Mouse (Mus musculus) mouse trophoblast stem cell (cell line): ENCODE measurements around the gene Atp6v0e.

Experiments used
- in situ Hi-C, 2 experiments: fragments of 300-500 bp; cut with MseI, MboI; formaldehyde crosslinking; loops; 2 replicates in 1 of 2; 3 replicates in 1 of 2; pipeline ENCODE4 v1.15.1; 2025

Gene Atp6v0e

DNA sequence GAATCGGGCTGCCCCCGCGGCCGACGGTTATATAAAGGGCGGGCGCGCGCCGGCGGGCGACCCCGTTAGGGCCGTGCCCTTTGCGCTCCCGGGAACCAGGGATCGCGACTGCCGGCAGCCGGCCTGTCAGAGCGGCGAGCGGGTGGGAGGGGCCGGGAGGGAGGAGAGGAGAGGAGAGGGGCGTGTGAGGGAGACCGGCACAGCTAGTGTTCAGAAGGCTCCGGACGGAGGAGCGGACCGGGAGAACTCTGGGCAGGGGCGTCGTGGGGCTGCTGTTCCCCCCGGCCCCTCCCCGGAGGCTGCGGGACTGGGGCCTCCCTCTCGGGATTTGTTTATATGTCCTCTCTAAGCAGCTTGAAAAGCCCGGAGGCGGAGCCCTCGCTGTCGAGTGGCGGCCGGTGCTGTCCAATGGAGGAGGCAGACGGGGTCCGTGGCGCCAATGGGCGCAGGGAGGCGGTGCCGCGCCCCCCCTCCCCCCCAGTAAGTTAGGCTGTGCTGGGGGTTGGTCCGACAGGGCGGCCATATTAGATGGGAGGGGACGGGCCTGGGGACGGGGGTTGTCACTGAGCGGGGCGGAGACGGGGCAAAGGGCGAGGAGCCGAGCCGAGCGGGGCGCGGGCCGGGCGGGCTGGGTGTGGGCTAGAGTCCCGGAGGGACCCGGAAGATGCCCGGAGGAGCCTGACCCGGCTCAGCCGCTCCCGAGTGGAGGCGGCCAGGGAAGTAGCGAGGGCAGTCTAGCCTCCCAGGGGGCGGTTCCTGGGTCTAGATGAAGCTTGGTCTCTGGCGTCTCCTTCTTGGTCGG, 53.1 kb downstream of the Atp6v0e start:
- in situ Hi-C loops: no loop called here

DNA sequence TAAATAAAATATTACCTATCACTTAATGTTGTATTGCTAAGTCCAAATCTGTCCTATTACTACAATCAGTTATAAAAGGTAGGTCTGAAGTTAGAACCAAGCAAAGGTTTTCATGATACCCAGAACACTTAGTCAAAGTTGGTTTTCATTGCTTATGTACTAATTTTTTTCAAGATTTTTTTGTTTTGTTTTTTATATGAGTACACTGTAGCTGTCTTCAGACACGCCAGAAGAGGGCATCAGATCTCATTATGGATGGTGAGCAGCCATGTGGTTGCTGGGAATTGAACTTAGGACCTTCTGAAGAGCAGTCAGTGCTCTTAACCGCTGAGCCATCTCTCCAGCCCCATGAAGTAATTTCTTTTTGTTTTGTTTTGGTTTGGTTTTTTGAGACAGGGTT, 54.8 kb downstream of the Atp6v0e start:
- in situ Hi-C loops: no loop called here

DNA sequence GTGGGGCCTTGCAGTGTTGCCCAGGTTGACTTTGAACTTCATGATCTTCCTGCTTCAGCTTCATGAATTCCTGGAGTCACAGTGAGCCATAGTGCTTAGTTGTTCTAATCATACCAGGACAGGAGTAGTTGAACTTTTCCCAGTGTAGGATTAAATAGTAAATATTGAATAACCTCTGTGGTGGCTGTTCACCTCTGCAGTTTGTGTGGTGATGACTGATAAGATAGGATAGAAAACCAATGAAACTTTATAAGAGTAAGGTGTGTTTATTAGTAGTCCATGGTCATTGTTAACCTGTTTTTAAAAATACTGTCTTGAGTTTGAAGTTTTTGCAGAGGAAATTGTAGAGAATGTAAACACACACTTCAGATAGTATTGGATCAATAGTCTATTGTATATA, 56.4 kb downstream of the Atp6v0e start:
- in situ Hi-C loops: no loop called here

DNA sequence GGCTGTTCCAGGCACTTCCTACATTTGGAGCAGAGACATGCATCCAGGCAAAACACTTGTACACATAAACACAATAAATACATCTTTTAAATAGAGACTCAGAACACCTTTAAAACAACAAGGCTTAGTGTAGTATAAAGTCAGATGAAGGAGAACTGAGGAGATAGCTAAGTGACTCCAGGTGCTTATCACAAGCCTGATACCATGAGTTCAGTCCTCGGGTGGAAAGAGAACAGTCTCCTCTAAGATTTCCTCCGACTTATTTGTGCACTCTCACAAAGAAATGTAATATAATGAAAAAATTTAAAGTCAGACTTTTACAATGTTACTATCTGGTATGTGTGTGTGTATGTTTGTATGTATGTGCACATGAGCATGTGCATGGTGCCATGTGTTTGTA, 58.8 kb downstream of the Atp6v0e start:
- in situ Hi-C loops: loop anchor here in 1 of 2 experiments (10.0 kb wide), 1 partner anchor 163 kb away; no protein-coding TSS in a partner anchor

DNA sequence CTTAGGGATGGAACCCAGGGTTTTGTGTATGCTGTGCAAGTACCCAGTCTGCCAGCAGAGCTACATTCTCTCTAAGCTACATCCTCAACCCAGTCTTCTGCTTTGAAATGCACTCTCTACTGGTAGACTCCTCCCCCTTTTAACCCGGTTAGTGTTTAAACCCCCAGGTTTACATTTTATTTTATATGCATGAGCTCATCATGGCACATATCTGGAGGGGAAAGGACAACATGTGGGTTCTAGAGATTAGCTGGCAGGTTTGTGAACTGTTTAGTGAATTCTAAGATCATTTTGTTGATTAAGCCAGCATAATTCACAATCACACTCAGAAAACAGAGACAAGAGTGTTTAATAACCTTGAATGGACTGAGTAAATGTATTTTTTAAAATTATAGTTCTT, 61.8 kb downstream of the Atp6v0e start:
- in situ Hi-C loops: loop anchor here in 1 of 2 experiments (10.0 kb wide), 1 partner anchor 160 kb away; no protein-coding TSS in a partner anchor

DNA sequence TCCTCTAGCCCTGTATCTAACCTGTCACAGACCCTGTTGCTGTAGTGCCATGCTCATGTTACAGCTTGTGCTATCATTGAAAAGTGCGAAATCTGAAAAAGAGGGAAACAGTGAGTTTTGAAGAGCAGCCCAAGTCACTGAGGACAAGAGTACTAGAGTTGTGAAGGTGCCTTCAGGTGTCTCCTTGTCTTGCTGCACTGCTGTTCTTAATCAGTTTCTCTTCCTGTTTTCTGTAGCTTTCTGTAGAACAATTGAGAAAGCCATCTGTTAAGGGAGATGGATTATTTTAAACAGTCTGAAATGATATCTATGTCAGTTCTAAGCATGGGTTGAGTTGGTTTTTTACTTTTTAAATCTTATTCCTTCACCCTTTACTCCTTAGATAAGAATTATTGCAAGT, 63.6 kb downstream of the Atp6v0e start:
- in situ Hi-C loops: loop anchor here in 1 of 2 experiments (10.0 kb wide), 1 partner anchor 158 kb away; no protein-coding TSS in a partner anchor

DNA sequence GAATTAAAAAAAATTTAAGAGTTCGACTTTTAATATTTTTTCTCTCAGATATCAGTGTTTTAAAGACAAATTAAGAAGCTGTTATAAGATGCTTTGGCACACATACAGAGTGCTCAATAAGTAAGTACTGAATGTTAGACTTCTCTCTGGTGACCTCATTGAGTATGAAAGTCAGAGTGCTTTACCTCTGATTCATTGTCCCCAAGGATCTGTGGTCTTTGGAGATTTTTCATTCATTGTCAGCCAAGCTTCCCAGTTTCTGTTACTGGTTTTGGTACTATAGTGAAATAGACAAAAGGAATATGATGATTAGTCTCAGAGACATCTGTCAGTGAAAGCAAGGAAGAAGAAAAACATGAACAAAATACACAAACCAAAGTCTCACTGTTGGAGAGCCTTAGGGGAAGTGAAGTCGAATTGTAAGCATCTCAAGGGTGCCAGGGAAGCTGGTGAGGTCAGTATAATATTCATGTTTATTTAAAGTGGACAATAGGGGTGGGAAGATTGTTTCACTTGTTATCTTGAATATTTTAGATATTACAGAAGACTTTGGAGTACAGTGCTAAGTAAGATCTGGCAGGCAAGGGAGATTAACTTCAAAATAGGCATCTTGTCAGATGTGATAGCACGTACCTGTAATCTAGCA, 64.2 kb downstream of the Atp6v0e start:
- in situ Hi-C loops: loop anchor here in 1 of 2 experiments (10.0 kb wide), 1 partner anchor 158 kb away; no protein-coding TSS in a partner anchor

DNA sequence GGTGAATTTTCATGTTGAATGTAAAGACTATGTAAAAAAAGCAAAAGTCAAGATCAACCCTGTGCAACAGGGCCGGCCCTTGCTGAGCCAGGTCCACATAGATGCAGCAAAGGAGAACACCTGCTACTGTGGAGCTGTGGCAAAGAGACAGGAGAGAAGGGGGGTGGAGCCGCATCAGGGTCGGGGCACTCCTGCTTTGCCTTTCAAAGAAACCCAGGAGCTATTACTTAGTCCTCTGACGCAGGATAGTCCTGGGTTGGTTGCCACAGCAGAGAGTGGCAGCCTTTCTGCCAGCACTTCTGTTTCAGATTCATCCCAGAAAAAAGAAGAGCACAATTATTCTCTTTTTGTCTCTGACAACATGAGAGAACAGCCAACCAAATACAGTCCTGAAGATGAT, 79.5 kb downstream of the Atp6v0e start:
- in situ Hi-C loops: no loop called here

DNA sequence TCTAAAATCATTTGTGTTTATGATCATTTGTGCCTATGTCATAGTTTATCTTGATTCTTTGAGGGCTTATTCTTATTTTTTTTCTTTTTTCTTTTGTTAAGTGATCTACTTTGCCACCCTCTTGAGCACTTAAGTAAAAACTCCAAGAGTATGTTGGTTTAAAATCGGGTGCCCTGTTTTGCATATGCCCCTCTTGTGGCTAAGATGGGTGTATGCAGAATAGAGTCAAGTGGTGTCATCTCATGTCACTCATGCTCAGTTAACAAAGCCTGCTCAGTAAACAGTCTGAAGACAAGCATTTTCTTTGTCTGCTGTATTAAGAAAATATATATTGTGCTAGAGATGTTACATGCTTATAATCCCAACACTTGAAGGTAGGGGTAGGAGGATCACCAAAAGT, 80.3 kb downstream of the Atp6v0e start:
- in situ Hi-C loops: no loop called here
